Mouse (Mus musculus): ENCODE measurements around the gene Appbp2. TPM values are rescaled to one million over a fixed set of nuclear protein-coding genes. Genes with fewer than 3 reads are reported as not detected.

The Appbp2 gene
- 20.7 and 22.4 TPM in 2 replicates for polyA plus RNA-seq (2012; rRNA removed)

DNA sequence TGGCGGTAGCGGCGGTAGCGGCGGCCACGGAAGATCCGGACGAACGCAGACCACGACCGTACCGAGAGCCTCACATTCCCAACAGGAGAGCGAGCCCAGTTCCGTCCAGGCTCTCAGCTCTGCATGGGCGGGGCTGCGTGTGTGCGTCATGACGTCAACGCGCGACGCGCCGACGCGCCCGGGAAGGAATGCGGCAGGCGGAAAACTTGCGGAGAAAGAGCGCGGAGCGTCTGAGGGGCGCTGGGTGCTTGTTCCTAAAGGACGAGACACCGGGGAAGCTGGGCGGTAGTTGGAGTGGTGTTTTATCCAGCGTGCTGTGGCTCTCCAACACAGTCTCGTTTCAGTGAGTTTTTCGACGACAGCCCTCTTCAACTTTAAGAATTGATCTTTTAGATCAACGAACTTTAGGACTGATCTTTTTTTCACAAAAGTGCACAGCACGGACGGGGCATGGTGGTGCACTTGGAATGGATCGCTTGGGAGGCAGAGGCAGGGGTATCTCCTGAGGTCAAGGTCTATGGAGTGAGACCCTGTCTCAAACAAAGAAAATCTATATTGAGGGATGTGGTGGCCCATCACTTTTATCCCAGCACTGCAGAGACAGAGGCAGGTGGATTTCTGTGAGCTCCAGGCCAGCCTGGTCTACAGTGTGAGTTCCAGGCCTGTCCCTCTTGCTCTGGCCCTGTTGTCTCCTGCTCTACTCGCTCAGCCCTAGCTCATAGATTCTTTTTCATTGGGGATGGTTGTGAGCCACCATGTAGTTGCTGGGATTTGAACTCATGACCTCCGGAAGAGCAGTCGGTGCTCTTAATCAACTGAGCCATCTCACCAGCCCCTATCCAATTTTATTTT is at the start of gene Appbp2:
TSS of gene Appbp2 (minus strand) at position 141 of the 852 bp plus-strand sequence.
- DNase-seq (ENCODE audit: low spot score) = no peak

DNA sequence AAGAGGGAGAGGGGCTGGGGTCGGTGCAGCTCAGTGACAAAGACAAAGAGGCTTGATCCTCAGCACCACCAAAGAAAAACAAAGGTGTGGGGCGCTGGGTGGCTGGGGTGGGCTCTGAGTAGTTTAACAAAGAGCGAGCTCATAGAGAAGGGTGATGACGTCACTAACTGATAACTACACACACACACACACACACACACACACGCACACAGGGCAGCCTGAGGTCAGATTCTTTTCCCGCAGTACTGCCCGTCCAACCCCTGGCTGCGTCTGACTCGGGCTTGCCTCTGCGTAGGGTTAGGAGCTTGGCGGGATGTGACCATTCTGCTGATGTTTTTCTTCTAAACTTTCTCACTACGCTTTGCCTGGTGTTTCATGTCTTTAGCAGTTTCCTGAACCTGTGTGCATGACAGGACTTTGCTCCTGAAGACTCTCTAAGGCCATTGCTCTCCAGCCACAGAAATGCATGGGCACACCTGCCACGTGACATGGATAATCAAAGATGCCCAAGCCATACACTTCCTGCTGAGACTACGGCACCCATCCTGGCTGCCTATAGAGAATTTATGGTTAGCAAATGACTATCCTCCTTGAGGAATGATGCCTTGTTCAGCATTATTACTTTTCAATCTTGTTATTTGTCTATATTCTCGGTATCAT is 46.4 kb upstream of the Appbp2 start:
- no peak for DNase-seq (ENCODE audit: low spot score)

DNA sequence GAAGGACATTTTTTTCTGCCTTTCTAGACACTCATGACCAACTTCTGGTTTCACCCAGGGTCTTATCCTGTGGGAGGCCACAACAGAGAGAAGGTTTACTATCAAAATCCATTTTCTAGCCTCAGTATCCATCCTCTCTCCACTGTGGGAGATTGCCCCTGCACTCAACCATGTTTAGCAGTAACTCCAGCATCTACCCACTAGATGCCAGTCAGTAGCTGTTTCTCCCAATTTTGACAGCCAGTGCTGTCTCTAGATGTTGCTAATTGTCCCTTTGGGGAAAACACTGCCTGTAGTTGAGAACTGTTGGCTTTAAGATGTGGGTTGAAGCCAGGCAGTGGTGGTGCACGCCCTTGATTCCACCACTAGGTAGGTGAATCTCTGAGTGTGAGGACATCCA is 43.2 kb upstream of the Appbp2 start:
- no peak for DNase-seq (ENCODE audit: low spot score)

DNA sequence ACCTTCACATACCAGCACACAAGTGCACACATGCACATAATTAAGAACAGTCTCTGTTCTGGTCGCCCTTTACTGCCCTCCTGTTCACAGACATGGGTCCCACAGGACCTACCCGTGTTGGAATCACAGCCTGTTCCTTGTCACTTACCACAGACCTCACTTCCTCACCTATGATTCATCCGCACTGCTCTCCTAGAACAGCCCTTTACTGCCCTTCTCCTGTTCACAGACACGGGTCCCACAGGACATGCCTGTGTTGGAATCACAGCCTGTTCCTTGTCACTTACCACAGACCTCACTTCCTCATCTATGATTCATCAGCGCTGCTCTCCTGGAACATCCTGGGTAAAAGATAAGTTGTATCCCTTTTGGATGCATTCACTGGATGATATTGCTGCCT is 42.7 kb upstream of the Appbp2 start:
- no peak for DNase-seq (ENCODE audit: low spot score)

DNA sequence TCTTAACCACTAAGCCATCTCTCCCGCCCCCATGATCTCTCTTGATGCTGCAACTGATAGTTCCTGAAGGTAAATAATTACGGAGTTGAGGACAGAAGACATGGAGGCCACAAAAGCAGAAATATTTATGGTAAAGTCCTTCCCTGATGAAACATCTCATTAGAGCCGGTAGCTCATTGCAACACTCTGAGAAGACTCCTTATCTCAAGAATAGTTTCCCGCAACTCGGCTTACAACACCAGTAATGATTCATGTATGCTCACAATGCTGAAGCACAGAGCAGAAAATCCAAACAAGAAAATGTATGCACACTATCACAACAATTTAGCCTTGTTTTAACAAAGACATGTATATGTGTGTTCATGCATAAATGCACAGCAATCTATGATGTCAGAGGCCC is 40.2 kb upstream of the Appbp2 start:
- DNase-seq (ENCODE audit: low spot score) = no peak

DNA sequence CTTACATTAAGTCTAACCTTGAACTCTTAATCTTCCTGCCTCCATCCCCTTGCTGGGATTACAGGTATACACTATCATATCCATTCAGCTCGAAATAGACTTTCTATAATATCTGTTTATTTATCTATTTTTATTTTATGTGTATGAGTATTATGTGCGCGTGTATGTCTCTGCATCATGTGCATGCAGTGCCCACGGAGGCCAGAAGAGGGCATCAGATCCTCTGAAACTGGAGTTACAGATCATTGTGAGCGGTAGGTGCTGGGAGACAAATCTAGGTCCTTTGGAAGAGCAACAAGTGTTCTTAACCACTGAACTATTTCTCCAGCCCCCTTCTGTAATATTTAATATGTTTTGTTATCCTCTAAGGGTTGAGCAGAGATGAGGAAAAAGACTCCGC is 38.4 kb upstream of the Appbp2 start:
- no peak for DNase-seq (ENCODE audit: low spot score)

DNA sequence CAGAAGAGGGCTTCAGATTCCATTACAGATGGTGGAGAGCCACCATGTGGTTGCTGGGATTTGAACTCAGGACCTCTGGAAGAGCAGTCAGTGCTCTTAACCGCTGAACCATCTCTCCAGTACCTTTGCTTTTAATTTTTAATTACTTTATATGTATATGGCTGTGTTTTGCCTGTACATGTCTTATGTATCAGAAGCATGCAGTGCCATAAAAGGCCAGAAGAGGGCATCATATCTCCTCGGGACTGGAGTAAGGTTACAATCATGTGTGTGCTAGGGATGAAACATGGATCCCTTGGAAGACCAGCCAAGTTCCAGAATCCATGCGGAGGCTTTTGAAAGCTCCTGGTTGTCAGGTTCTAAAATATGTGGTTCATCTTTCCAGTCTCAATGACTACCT is 35.7 kb upstream of the Appbp2 start:
- DNase-seq (ENCODE audit: low spot score) = no peak

DNA sequence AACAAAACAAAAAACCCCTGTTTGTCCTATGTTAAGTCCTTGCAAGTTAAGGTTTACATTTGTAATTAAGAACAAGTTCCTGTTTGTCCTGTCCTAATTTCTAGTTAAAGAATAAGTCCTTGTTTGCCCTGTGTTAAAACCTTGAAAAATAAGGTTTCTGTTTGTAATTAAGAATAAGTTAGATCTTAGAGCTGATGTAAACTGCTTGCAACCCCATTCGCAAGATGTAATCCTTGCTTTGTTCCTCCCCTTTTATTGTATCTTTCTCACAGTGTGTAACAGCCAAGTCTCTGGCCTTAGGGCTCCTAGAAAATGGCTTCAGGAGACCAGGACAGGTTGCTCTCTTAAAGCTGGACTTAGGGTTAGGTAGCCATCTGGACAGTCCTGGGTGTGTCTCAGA is 32.5 kb upstream of the Appbp2 start:
- no peak for DNase-seq (ENCODE audit: low spot score)

DNA sequence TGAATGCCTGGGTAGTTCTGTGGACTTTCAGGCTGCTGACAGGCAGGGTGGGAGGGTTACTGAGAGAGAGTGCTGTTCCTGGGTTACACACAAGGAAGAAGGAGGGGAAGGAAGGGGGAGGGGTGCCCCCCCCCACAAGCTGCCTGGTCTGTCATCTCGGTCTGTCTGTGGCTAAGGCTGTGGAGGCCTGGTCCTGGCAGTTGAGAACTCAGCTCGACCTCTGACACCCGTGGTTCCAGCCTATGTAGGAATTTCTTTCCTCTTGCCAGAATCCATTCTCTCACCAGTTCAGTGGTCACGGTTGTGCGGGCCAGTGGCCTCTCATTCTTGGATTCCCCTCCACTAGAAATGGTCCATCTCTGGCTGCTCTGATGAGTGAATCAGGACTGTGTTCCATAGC is 29.7 kb upstream of the Appbp2 start:
- DNase-seq (ENCODE audit: low spot score) = no peak

DNA sequence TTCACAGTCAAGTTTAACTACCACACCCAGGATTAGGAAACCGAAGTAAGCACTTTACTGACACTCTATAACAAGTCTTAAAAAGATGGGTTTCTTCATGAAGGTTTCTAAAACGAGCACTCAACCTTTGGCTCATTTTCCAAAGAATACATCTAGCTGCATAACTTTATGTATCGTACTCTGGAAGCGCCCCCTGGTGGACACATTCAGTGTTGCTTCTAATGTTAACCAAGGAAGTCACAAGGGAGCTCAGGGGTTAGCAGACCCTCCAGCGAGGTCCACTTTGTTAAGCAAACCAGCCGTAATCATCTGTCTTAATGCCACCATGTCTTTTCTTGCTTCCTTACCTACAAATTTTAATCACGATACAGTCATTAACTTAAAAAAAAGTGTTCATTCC is 26.3 kb upstream of the Appbp2 start:
- peak; percentile 38 for DNase-seq (ENCODE audit: low spot score)

DNA sequence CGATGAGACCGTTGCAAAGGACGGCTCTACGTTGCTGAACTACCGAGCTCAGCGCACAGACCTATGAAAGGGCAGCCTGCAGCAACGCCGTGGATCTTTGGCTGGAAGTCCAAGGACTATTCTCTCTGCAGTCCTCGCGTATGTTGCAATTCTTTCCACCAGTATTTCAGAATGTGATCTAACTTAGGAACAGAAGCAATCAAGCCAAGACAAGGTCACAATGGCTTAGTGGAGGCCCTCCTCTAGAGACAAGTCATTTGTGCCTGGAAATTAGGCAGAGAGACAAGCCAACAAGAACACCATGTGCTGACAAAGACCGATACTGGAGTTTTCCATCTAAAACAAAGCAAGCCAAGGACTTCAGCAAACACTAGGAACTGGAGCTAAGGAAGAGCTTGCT is 24.0 kb upstream of the Appbp2 start:
- no peak for DNase-seq (ENCODE audit: low spot score)

DNA sequence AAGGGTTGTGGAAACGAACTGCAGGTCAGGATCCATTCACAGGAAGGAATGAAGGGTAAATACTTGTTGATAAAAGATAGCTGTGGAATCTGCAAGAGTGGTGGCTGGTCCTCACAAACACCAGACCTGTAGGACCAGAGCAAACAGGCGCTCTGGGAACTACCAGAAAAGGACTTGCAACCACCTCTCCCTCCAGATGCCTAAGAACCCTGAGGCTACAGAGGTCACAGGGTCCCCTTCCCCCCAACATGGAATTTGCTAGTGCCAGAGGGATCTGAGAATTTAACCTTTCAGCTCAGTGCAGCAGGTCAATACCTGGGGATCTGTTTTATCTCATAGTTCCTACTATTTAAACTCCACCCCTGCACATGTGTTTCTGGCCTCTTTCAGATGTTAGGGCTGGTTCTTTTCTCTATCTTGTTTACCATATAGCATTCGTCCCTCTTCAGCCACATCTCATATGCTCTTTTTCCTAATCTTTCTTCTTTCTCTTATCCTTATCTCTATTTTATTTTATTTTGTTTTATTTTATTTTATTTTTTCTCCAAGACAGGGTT is 20.6 kb upstream of the Appbp2 start:
- no peak for DNase-seq (ENCODE audit: low spot score)

DNA sequence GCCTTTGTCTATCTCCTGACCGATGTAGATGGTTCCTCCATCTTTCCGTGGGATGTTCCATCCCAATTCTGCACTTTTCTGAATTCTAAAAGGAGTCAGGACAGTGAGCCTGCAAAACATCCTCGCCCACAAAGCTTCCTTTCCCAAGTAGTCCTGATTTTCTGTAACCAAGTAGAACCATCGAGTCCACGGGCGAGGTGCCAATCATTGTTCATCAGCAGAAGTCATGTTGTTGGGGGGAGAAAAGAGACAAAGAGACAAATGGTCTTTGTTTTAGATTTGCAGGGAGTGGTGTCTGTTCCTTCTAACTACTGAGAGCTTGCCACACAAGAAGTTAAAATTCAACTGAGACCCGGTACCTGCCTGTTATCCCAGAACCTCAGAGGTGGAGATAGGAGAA is 18.7 kb upstream of the Appbp2 start:
- DNase-seq (ENCODE audit: low spot score) = no peak

DNA sequence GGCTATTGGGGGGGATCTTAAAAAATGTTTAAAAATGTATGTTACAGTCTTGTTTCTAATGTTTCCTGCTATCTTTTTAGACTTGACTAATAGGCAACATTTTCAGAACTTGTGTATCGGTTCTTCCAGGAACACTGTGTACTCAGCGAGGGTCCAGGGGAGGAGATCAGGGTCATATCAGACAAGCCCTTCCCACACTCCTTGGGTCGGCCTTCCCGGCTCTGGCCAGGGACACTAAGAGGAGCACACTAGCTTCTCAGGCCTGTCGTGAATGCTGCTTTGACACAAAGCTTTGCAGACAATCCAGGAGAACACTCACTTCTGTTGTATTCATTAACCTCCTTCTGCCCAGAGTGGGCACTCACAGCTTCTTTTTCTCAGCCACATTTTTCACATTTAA is 18.1 kb upstream of the Appbp2 start:
- no peak for DNase-seq (ENCODE audit: low spot score)

DNA sequence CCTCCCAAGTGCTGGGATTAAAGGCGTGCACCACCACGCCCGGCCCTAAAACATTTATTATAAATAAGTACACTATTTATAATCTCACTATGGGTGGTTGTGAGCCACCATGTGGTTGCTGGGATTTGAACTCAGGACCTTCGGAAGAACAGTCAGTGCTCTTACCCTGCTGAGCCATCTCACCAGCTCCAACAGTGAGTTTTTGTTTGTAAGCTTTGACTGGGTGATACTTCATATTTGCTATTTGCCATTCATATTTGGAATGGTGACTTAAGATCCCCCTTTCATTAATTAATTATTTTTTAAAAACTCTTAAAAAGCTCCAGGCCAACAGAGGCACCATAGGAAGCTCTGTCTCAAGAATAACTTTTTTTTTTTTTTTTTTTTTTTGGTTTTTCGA is 17.0 kb upstream of the Appbp2 start:
- DNase-seq (ENCODE audit: low spot score) = no peak

DNA sequence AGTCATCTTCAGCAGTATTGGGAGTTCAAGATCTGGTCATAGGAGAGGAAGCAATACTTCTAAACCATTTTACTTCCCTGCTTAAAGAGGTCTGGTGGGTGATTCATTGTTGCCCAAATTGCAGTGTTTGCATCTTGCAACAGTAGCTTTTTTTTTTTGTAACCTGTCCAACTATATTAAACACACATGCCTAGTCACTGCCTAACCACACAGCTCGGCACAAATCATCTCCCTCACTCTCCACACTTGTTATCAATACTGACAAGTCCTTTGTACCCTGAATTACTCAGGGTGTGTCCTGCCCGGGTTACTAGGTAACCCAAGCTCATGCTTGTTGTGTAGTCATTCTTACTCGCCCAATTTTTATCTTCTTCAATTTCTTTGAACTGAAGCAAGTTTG is 15.5 kb upstream of the Appbp2 start:
- DNase-seq (ENCODE audit: low spot score) = no peak

DNA sequence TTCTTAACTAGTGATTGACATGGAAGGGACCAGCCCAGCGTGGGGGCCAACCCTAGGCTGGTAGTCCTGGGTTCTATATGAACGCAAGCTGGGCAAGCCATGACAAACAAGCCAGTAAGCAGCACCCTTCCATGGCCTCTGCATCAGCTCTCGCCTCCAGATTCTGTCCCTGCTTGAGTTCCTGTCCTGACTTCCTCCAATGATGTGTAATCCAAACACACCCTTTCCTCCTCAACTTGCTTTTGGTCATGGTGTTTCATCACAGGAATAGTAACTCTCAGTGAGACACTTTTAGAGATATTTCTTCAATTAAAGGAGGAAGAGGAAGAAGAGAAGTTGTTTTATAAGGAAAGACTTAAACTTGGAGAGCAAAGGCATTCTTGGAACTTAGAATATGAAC is 14.4 kb upstream of the Appbp2 start:
- DNase-seq (ENCODE audit: low spot score) = no peak

DNA sequence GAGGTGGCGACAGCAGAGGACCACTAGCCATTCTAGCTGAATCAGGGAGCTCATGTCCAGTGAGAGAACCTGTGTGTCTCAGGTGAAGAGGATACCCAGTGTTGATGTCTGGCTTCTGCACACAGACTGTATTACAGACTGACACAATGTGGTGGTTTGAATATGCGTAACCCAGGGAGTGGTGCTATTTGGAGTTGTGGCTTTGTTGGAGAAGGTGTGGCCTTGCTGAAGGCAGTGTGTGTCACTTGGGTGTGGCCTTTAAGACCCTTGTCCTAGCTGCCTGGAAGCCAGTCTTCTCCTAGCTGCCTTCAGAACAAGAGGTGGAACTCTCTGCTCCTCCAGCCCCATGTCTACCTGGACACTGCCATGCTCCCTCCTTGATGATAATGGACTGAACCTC is 13.2 kb upstream of the Appbp2 start:
- no peak for DNase-seq (ENCODE audit: low spot score)

DNA sequence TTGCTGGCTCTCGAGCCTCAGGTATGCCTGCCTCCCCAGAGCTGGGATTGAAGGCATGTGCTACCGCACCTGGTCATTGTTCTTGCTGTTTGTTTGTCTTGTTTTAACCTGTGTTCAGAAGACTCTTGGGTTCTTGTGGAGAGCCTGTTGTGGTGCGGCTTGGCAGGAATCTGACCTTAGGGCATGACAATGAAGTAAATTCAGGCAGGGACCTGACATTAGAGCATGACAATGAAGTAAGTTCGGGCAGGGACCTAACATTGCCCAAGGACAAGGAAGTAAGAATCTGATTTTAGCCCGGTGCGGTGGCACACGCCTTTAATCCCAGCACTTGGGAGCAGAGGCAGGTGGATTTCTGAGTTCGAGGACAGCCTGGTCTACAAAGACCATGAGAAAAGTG is 6.3 kb upstream of the Appbp2 start:
- no peak for DNase-seq (ENCODE audit: low spot score)

DNA sequence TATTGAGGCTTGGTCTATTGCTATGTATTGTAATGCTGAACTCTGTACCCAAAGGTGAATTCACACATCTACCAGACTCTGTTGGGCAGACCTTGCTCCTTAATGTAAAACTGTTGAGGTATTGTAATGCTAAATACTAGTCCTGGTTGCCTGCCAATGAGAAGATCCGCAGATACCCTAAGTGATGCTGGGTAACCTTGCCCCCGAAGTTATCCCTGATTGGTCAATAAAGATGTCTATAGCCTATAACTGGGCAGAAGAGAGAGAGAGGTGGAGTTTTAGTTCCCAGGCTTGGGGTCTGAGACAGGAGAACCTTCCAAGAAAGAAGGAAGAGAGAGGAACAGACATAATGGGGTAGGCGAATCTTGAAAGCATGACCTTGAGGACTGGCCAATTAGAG is 5.3 kb upstream of the Appbp2 start:
- no peak for DNase-seq (ENCODE audit: low spot score)

DNA sequence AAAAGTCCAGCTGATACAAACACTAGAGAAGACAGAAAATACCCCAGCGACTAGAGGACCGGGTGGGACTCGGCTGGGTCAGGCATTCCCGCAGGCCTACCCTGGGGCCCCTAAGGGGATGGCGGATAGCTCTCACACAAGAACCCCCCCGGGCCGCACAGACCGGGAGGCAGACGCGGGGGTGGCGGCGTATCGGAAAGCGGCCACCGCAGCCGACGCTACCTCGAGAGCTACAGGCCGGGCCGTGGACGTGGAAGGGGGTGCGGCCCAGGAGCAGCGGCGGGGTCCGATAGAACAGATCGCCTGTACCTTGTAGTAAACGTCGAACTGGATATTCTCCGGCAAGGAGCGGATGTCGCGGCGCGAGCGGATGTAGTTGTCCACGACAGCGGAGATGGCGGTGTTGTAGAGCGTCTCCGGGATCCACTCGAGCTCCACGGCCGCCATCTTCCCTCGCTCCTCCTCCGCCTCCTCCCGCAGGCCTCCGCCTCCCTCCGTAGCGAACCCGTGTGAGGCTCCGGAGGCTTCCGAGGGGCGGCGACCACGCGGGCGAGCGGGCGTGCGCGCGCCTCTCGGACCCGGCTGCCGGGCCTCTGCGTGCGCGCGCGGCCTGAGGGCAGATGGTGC is 454 bp downstream of the Appbp2 start:
- peak; percentile 84 for DNase-seq (ENCODE audit: low spot score)

DNA sequence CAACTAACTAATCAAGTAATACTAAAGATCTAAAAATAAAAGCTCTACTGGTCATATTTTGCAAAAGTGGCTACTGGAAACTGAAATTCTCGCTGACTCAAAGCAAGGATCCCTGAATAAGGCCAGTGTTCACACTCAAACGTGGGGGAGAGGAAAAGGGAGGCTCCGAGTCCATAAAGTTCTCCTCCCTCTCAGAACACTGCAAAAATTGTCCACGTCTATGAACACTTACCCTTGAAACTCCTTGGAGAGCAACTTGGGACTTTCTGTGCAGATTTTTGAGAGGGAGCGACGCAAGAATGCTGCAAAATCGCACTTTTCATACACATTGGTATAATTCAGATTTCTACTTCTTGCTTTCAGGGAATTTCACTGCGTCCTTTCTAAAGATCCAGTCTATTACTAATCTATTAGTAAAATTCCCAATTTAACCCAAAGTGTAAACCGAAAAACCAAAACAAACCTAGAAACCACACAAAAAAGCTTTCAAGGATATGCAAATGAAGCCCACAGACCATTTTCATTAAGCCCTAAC is 1.2 kb downstream of the Appbp2 start:
- DNase-seq (ENCODE audit: low spot score) = no peak

DNA sequence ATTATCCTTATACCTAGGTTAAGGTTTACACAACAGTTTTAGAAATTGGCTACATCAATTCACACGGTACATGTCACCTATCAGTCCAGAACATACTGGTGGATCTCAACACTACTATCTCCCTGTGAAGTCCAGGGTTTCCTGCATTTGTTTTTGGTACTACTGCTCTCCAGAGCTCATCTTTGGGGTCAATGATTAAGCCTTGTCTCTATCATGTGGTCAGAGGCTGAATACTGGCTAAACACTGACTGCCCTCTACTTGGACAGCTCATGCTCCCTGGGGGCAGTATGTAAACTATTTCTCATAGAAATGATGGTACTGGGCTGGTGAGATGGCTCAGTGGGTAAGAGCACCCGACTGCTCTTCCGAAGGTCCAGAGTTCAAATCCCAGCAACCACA is 11.7 kb downstream of the Appbp2 start:
- DNase-seq (ENCODE audit: low spot score) = no peak

Data from urinary bladder, adult 2 months (tissue).